Mouse (Mus musculus): ENCODE measurements around the gene Kctd11.

Gene Kctd11

GRCm38 (mm10) chr11:69849884-69850283, 31.3 kb downstream of the Kctd11 start:
- in situ Hi-C loops (cut with MseI, MboI), result no loop called here

DNA sequence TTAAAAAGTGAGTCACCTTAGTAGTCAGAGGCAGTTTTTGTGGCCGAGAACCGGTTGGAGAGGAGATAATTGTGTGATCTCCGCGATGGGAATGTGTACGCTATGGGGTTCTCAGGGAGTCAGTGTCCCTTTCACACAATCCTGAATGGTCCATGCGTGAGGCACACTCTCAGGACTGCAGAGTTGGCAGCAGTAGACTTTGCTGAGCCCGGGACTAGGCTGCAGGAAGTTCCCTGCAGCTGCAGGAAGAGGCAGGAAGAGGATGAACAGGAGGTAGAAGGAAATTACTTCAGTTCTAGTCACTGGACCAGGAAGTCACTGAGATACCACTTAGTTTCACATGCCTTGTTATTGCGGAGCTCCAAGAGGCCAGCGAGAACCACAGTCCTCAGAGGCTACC, 32.1 kb downstream of the Kctd11 start:
- in situ Hi-C loops (cut with MseI, MboI), result no loop called here

DNA sequence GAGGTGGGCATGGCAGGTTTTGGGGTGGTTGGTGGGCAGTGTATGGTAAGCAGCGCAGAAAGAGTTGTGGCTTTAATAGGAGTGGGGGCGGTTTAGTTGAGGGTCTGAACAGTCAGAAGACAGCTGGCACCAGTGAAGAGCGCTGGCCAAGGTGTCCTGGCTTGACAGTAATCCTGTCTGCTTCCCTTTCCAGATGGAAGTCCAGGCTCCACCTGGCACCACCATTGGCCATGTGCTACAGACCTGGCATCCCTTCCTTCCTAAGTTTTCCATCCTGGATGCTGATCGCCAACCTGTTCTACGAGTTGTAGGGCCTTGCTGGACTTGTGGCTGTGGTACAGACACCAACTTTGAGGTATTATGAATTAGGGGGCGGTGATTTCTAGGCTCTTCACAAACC, 33.2 kb downstream of the Kctd11 start:
- in situ Hi-C loops (cut with MseI, MboI), result no loop called here

- in situ Hi-C loops (cut with MseI, MboI), result no loop called here
Measured at GRCm38 (mm10) chr11:69846738-69847688, 34.2 kb downstream of the Kctd11 start.

DNA sequence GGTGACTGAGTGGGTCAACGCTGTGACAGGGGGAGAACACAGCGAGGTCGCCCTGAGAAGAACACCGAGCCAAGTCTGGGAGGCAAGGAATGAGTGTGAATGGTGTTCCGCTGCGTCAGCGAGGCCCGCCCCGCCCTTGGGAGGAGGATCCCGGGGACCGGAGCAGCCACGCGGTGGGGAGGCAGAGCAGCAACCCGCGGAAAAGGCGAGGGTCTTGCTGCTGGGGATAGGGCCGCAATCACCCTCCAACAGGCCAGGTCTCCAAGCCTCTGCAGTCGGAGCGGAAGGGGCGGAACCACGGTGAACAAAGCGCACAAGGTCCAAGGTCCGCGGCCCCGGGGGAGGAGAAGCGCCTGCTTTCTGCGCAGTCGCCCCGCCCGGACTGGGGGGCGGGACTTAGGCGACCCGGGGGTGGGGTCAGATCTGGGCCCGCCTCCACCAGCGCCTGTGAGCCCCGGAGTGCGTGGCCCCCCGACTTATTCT, 35.0 kb downstream of the Kctd11 start, which contains the start of gene Plscr3:
Gene Plscr3, plus strand, starts transcription at position 179 of the 483 bp plus-strand sequence.
- in situ Hi-C loops (cut with MseI, MboI), result no loop called here

GRCm38 (mm10) chr11:69838714-69839104, 42.5 kb downstream of the Kctd11 start:
- in situ Hi-C loops (cut with MseI, MboI), result no loop called here

- in situ Hi-C loops (cut with MseI, MboI), result no loop called here
Measured at GRCm38 (mm10) chr11:69837952-69838713, 43.1 kb downstream of the Kctd11 start, which contains the start of gene Tmem256. TSS of gene Tmem256 (plus strand) at chr11:69838514.

DNA sequence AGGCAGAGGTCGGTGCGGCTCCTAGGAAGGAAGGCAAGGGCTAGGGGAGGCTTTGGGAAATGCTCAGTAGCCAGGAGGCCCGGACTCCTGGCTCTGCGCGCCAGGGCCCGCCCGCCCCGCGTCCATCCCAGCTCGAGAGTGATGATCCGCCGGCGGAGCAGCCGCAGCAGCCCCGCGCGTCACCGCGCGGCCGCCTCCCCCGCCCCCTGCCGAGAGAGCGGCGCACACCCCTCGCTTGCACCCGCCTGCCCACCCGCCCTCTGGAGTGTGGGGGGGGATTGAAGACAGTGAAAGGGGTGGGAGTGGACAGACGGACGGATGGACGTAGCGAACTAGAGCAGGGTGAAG, 43.6 kb downstream of the Kctd11 start, which contains the start of gene Nlgn2:
Gene Nlgn2, minus strand, starts transcription at position 181 of the 348 bp plus-strand sequence.
- in situ Hi-C loops (cut with MseI, MboI), result no loop called here

- in situ Hi-C loops (cut with MseI, MboI), result no loop called here
Measured at GRCm38 (mm10) chr11:69836703-69837576, 44.3 kb downstream of the Kctd11 start.

- in situ Hi-C loops (cut with MseI, MboI), result no loop called here
Measured at GRCm38 (mm10) chr11:69835966-69836335, 45.3 kb downstream of the Kctd11 start.

DNA sequence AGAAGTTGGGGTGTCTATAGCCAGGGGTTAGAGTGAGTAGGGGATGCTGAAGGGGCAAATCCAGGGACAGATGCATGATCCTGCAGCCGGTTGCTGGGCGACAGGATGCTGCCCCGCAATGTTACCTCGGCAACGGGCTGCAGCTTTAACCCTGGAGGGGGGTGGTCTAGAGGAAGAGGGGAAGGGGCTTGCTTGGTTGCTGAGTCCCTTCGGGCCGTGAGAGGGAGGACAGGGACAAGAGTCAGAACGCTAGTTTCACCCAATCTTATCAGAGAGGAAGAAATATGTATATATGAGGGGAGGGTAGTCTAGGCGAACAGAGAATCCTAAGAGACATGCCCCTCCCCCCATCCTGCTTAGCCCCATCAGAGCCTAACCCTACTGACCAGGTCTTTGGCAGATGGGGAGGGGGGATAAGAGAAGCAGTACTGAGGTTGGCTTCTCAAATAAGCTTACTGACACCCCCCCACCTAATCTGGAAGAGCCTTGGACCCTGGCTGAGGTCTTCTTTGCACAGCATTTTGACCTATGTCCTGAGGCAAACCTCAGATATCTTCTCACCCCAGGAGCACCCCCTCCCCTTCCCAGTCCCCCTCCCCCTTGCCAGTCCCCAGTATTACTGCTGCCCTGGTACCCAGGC, 45.8 kb downstream of the Kctd11 start:
- in situ Hi-C loops (cut with MseI, MboI), result no loop called here

- in situ Hi-C loops (cut with MseI, MboI), result no loop called here
Measured at GRCm38 (mm10) chr11:69834001-69834549, 47.1 kb downstream of the Kctd11 start.

GRCm38 (mm10) chr11:69833554-69833953, 47.7 kb downstream of the Kctd11 start:
- in situ Hi-C loops (cut with MseI, MboI), result no loop called here

GRCm38 (mm10) chr11:69828832-69829231, 52.4 kb downstream of the Kctd11 start:
- in situ Hi-C loops (cut with MseI, MboI), result no loop called here

Data from mouse trophoblast stem cell (cell line).